Mouse (Mus musculus): ENCODE measurements around the gene Mup22. TPM values are rescaled to one million over a fixed set of nuclear protein-coding genes. Genes with fewer than 3 reads are reported as not detected.
"Not testable (repeated sequence)": the region's sequence is repeated elsewhere in the genome, so short reads cannot be mapped to it uniquely, and the experiment has no call there.

Mup22 gene
- not detected for total RNA-seq (2021)
- long read RNA-seq, experiment 1 = 0 reads
- long read RNA-seq, experiment 2 = 0 reads

DNA sequence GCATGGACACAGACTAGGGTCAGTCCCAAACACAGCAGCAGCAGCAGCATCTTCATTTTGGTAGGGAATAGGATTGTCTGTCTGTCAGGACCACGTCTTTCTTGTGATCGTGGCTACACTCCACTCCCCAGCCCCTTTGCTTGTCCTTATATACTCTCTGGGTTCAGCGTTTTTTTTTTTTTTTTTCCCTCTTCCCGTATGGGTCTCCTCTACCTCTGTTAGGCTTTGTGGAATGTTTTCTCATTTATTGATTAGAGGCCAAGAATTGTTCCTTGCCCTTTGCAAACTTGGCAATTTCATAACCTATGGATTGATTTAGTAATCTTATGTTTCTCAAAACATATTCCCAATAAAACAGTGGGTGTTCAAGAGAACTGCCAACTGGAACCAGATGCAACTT lies at the start of gene Mup22:
Mup22 (minus strand) TSS at position 101 of the 400 bp plus-strand sequence.
- H3K4me3 ChIP-seq; H3K27ac ChIP-seq; intact Hi-C loops (cut with DNase I); DNase-seq (ENCODE audit: extremely low spot score in 1 of 2, low spot score in 2 of 2): not testable (repeated sequence)

- DNase-seq (ENCODE audit: extremely low spot score in 1 of 2, low spot score in 2 of 2); H3K27ac ChIP-seq; intact Hi-C loops (cut with DNase I); H3K4me3 ChIP-seq: not testable (repeated sequence)
Observed at GRCm38 (mm10) chr4:60840889-60841288, 19.6 kb upstream of the Mup22 start.

Other genes starting within 250 kb of the Mup22 start
- gene Mup10, start 239.3 kb downstream of the Mup22 start, total RNA-seq (2021) = not detected
- gene Mup11, start 159.1 kb downstream of the Mup22 start, total RNA-seq (2021) = not detected
- gene Mup12, start 80.1 kb downstream of the Mup22 start, total RNA-seq (2021) = not detected

Measured in left cerebral cortex, adult 2 months (tissue).